Mouse (Mus musculus): ENCODE measurements around the gene Eif2s1.
"Not testable (repeated sequence)": the region's sequence is repeated elsewhere in the genome, so short reads cannot be mapped to it uniquely, and the experiment has no call there.

Eif2s1 gene

GRCm38 (mm10) chr12:78915561-78915960 is 53.9 kb downstream of the Eif2s1 start:
- DNase-seq = no peak

- DNase-seq = no peak
Measured at GRCm38 (mm10) chr12:78916278-78916677, 54.7 kb downstream of the Eif2s1 start.

GRCm38 (mm10) chr12:78918227-78919078 is 56.8 kb downstream of the Eif2s1 start:
- peak; percentile 90 for DNase-seq

GRCm38 (mm10) chr12:78919079-78919712 is 57.6 kb downstream of the Eif2s1 start:
- peak; percentile 84 for DNase-seq

- peak; percentile 9 for DNase-seq
Measured at GRCm38 (mm10) chr12:78921421-78921820, 59.8 kb downstream of the Eif2s1 start.

GRCm38 (mm10) chr12:78922058-78922457 is 60.4 kb downstream of the Eif2s1 start:
- no peak for DNase-seq

GRCm38 (mm10) chr12:78922977-78923376 is 61.4 kb downstream of the Eif2s1 start:
- DNase-seq = not testable (repeated sequence)

- DNase-seq = no peak
Measured at GRCm38 (mm10) chr12:78923539-78924189, 62.0 kb downstream of the Eif2s1 start.

GRCm38 (mm10) chr12:78927287-78927686 is 65.7 kb downstream of the Eif2s1 start:
- DNase-seq = no peak

- no peak for DNase-seq
Measured at GRCm38 (mm10) chr12:78929900-78930299, 68.3 kb downstream of the Eif2s1 start.

- DNase-seq = no peak
Measured at GRCm38 (mm10) chr12:78936494-78936893, 74.9 kb downstream of the Eif2s1 start.

Measured in lung, postnatal 10 days (tissue).